Mouse (Mus musculus) lung, postnatal 0 days (tissue): ENCODE results near the gene Rab27a.

Source experiments
- CTCF ChIP-seq: IDR thresholded peaks from 2 replicates; pipeline ENCODE4 v1.5.1; 2016; ENCODE audit warnings: antibody characterized with exemption, mild to moderate bottlenecking
- EP300 ChIP-seq: IDR thresholded peaks from 2 replicates; pipeline ENCODE4 v1.6.1; 2016; ENCODE audit warnings: antibody characterized with exemption, mild to moderate bottlenecking, control low read depth

DNA sequence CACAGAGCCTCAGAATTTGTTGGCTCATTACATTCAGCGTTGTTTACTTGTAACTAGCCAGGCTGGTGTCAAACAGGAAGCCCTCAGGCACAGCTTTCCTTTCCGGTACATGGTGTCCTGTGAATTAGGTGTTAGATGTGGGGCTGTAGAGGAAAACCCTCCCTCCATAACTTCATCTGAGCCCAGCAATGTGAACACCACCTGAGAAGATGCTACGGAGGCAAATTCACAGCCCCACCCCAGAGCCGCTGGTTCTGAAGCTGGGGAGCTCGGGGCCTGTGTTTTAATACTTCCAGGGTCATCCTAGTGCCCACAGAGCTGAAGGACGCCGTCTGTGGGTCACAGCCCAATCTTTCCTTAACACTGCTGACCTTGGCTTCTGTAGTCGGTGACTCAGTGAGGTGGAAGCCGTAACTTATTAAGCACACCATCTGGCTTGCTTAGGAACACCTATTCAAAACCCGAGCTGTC lies 10.8 kb downstream of the Rab27a start:
- no peak for TF ChIP-seq CTCF
- peak; percentile 90 for TF ChIP-seq EP300
